Mouse (Mus musculus) embryo, embryonic 10 days (tissue): ENCODE measurements at regions not wholly inside any gene's neighbourhood (a gene's known extent, or its start where the extent isn't known, plus 50 kb on each side); places are given as distances from the start of the nearest gene placed in this dataset.

ENCODE experiments used
- DNase-seq: peaks from one replicate; pipeline ENCODE4 v3.0.0-alpha.2; 2015; ENCODE audit warnings: low spot score

DNA sequence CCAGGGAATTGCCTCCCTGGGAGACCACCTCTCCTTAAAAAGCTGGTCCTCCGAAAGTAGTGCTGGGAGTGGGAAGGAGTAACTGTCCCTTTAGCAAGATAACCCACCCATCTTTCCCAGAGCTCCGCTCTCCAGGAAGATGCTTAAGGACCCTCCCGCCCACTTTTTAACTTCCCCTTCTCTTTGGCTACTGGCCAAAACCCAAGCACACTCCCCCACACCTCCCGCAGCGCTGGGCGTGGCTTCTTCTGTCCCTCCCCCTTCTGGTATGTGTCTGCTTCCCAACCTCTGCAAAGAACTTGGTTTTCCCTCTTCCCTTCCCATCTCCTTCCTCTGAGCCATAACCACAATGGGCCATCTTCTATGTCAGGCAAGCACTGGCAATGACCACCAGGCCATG is 85.4 kb downstream of the Rpap3 start:
- no peak for DNase-seq

DNA sequence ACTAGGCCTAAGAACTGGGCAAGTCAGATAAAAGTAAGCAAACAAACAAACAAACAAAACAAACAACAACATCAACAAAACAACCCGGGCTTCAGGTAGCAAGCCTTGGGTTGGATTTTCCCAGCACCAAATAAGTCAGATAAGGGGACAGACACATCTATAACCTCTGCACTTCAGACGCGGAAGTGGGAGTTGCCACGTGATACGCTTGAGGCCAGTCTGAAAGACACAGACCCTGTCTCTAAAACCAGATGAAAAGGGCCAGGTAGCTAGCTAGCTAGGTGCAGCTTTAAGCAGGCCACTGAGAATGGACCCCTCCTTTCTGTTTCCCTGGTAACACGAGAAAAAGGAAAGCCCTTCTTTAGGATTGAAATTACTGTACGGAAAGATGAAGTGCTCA is 85.9 kb downstream of the Rpap3 start:
- no peak for DNase-seq

DNA sequence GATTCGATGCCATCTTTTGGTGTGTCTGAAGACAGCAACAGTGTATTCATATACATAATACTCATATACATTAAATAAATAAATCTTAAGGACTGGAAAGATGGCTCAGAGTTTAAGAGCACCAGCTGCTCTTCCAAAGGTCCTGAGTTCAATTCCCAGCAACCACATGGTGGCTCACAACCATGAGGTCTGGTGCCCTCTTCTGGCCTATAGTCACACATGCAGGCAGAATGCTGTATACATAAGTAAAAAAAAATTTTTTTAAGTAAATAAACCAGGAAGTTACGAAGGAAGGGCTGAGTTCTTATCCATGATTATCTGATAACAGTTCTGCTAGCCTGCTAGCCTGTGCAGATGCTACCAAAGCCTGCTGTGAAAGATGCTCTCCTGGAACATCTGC is 93.3 kb downstream of the Rpap3 start:
- peak; percentile 17 for DNase-seq

DNA sequence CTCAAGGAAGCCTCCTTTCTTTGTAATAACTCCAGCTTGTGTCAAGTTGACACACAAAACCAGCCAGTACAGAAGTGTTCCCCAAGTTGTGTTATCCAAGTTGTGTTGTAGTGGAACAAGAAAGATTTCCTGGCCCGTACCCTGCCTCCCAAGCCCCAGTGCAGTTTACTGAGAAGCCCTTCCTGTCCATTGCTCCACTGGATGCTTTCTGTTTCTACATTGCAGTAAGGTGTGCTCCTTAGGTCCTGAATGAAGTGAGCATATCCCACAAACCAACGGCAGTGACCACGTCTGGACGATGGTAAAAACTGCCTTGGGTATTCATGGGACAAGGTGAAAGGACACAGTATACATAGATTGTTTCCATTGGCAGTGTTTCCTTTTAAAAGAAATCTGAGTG is 94.9 kb downstream of the Rpap3 start:
- no peak for DNase-seq

DNA sequence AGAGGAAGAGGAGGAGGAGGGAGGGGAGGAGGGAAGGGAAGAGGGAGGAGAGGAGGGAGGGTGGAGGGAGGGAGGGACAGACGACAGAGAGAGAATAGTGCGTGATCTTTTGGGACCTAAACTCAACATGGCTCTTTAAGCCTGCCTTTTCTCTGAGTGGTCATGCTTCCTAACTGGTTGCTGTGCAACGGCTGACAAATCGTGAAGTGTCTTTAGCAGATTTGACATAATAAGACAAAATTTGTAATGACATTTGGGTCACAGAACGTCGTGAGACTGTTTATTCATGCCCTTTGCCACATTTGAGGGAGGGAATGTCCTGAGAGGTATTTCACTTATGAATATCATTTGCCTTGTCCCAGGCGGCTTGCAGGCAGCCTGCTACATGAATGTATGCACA is 96.1 kb downstream of the Rpap3 start:
- DNase-seq = no peak

DNA sequence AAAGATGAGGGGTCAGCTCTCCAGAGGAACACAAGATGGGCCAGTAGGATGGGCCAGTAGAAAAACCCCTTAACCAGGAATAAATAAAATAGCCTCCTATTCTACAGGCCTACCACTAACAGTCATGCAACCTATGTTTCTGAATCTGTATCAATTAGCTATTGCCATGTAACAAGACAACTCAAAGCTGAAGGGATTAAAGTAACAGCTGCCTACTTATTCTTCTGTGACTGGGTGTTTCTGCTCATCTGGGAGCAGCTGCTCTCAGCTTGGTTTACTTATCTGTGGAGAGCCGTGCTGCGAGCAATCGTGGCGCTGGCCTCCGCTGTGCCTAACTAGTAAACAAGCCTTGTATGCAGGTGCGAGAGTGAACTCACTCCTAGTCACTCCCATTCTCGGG is 97.0 kb downstream of the Rpap3 start:
- DNase-seq = no peak

DNA sequence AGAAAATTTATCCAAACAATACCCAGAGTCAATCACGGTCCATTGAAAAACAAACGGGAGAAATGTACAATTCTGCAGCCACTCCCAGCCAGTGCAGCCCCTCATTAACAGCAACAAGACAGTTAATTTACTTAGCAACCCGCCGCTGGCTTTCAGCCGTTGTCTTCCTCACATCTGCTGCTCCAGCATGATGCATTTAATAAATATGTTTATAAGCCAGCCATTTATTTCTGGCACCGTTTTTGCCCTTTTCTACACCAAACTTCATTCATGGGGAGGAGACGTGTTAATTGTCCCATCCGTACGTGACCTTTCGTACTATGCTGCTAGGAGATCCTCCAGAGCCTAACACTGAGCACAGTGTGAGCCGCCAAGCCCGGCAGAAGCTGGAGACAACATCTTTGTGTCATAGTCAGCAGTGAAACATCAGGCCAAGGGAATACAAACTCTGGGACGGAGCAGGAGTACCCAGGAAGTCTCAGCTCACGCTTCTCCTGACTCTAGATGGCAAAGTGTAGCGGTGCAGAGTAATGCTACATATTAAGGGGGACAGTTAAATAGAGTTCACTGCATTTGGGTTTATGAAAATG is 97.9 kb downstream of the Rpap3 start:
- no peak for DNase-seq

DNA sequence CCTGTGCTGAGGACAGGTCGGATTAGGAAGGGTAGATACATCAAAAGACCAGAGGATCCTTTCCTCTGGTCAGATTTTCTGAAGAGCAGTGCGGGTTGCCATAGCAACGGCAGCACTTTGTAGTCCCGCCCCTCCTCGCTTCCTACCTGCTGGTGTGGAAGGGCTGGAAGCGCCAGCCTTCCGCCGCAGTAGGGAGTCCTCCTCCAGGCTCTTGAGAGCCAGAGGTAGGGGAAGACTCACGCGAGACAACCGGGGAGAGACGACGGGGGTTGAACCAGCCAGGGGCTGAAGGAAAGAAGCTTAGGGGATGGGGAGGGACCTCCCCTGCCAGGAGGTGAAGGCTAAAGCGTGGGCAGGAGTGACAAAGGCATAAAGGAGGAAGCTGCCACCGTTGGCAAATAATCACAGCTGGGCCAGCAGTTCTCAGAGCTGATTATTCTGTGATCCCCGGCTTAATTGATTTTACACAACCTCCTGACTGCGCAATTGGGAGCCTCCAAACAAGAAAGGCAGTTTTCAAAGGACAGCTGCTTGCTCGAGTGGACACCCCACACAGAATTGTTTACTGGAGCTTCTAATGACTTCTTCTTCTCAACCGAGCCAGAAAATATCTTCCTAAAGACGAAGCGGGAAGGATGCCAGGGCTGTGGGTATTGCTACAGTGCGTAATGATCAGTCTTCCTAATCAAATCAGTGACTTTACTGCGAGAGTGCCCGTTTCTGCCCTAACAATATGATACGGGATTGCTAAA is 98.8 kb downstream of the Rpap3 start:
- DNase-seq = peak; percentile 87

DNA sequence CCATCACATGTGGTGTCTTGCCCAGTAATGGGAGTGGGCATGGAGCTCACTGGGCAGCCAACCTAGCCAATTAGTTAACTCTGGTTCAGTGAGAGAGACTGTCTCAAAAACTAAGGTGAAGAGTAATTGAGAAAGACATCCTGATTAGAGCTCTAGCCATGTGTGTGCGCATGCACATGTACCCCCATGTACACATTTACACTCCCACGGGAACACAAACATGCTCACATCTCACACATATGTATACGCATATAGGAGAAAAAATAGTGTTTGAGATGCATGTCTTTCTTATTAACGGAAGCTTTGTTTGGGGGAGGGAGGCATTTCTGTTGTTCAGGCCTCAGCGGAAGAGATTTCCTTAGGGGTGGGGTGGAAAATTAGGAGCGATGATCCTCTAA is 99.4 kb downstream of the Rpap3 start:
- no peak for DNase-seq

DNA sequence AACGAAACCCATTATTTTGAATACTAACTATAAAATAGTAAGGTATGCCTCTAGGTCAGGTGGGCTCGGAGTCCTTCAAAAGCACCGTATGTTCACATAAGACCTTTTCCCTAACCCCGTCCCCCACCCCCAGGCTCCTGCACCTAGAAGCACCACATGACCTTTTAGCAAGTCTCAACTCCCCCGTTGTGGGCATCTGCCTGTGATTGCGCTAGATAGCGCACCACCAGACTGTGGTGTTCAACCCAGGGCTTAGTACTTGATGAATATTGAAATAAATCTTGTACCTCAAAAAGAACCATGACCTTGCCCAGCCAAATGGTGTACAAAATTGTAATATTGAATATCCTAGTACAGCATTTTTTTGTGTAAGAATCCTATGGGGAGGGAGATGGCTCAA is 99.8 kb downstream of the Rpap3 start:
- DNase-seq = no peak

DNA sequence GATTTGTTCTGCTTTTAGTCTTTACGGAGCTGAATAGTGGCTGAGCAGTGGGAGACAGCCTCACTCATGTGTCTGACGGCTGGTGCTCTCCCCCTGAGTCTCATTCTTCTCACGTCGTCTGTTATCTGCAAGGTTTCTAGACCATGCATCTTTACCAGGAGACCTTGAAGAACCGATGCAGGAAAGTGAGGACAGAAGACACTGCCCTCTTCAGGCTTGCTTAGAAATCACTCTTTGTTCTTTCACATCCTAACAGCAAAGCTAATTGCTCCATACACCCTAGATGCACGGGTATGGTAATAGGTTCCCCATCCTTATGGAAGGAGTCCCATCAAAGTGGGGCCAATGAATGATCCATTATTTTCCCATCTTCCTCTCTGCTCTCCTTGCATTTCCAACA is 102.1 kb downstream of the Rpap3 start:
- no peak for DNase-seq

DNA sequence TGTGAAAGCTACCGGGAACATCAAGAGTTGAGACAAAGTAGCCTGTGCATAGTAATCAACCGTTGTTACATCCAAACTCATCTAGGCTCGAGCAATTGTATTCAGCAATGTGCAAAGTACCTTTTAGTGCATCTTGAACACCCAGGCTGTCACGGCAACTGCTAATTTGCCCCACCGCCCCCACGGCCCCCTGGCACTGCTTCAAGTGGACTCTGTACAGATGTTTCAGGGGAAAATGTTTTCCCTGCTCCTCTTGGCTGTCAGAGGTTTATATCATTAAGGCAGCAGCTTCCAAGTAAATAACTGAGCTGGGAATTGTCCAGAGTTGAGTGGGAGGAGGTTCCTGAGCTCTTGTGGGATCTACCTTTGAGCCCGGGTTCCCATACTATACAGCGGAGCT is 107.4 kb downstream of the Rpap3 start:
- DNase-seq = no peak

DNA sequence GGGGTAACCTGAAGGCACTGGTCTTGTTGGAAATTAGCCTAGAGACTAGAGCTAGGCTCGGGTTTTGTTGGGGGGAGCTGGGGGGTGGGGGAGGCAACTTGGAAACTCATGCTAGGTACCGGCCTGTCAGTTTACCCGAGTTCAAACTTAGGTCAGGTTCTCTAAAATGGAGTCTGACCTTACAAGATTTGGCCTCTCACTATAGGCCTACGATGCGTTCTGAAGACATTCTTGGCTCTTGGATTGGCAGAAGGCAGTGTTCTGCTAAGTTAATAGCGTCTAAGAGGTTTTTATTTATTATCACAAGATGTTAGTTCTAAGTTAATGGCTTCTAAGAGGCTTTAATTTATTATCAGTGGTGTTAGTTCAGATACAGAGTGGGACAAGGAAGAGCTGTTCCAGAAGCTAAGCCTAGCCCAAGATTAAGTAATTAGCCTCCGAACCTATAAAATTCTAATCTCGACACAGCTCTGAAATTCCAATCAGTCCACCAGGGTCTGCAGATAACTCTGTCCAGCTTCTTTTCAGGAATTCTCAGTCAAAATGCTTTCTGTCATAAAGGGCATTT is 109.0 kb downstream of the Rpap3 start:
- no peak for DNase-seq

DNA sequence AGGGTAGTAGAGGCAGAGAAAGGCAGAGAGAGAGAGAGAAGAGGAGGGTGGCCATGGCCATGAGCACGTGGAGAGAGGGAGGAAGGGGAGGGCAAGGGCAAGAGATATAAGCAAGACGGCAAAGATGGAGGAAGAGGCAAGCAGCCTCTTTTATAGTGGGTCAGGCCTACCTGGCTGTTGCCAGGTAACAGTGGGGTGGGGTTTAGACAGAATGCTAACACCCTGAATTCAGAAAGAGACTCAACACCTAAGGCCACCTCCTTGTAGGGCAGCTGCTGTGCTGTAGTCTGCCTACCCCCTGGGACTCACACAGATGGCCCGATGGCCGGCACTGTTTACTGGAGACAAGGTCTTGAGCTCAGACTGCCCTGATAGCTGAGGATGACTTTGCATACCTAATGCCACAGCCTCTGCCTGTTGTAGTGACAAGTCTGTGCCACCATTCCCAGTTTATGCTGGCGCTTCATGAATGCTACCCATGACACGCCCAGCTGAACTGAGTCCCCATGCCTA is 110.3 kb downstream of the Rpap3 start:
- no peak for DNase-seq

DNA sequence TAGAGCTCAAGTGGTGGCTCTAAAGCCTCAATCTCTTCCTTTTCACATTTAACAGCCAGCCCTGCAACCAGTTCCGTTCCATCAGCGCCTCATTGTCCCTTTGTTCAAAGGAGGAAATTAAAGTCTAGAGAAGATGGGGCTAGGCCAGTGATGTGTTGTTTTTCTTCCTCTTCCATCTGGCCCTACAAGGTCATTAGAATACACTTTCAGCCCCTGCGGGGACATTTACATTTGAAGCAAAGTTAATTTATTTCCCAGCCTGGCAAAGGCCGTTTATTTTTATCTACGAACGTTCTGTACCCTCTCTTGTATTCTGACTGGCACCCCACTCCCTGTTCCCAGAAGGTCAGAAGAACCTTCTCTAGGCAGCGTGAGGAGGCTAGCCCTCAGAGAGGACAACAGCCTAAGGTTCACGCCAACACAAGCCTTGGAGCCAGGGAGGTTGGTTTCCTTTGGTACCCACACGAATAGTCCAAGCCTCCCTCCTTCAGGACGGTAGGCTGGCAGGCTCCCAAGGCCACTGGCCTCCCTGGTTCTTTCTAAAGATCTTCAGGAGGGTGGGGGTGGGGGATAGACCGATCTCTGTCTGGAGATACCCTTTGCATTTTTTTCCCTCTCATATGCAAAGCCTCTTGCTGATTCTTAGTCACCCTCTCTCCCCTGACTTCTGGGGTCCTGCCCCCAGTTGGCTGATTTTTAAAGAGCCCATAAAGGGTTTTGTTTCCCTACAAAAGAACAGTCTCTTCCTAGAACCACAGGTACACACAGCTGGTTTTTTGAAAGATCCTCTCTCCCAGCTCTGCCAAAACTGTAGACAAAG is 111.6 kb downstream of the Rpap3 start:
- DNase-seq = no peak

DNA sequence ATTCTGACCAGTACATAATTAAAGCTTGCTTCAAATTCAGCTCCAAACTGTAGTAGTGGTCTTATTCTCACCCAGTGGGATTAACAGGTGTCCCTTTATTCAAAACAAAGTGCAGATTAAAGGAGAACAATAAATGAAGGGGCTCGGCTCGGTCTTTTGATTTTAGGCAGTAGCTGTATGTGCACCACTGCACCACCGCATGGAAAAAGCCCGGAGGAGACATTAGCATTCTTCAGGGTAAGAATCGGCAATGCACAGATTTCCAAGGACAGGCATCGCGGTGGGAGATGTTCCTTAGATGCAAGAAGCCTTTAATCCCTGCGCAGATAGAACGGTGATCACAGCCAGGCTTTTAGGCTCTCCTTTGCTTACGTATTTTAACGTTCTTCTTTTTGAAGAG is 112.8 kb downstream of the Rpap3 start:
- no peak for DNase-seq

DNA sequence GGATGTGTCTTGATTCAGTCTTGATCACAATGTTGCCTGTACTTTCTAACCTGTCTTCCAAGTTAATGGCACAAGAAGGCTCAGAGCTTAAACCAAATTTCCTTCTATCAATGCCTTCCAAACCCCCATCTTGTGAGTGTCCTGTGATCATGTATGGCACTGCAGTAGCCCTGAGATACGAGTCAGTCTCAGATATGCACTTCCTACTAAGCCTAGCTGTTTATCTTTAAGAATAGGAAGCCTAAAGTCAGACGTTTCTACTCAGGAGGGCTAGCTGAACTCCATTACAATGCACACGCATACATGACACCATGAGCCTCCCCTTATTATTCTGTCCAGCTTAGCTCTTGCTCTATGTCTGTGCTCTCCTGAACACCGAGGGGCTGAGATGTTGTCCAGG is 114.2 kb downstream of the Rpap3 start:
- no peak for DNase-seq

DNA sequence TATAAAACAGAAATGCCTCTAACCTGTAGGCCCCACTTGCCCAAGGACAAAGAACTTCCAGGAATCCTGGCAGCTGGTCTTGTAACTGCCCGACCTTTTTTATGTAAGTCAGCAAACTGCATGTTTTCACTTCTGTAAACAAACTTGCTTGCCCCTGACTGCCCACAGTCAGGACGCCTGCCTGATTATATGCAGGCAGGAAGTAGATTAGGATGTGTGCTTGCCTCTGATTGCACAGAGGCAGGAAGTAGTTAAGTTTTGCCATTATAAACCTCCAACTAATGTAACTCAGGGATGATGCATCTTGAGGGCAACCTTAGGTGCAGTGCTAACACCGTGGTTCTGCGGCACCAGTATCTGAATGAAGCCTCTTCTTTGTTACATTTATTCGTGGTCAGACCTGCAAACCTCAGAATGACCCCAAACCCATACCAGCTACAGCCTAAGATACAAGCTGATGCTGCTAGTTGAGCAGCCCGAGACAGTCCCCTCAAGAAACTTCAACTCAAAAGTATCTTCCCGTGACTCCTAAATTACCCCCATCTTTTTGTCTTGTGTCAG is 114.8 kb downstream of the Rpap3 start:
- DNase-seq = no peak

DNA sequence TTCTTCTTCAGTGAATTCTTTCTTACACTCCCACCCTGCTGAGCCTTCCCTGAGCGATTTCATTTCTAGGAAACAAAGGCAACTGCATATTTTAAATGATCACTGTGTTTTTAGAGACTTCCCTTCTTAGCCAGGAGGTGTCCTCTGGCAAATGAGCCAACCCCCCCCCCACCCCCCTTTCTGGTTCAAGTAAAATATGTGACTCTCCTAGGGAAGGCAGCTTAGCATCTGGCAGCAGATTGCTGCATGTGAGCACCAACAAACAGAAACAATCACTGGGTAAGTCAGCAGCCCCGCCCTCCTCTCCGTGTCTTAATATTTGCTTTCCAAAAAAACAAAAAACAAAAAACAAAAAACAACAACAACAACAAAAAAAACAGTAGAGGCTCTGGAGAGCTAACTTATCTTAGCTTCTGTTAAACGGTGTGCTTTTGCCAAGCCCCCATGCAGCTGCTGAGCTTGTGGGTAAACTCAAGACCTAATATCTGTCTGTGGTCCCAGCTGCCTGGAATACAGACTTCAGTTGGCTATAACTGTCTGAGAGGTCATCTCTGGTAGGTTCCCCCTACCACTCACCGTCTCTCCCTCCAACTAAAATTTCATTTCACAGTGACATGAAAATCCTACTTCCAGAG is 117.9 kb downstream of the Rpap3 start:
- no peak for DNase-seq

DNA sequence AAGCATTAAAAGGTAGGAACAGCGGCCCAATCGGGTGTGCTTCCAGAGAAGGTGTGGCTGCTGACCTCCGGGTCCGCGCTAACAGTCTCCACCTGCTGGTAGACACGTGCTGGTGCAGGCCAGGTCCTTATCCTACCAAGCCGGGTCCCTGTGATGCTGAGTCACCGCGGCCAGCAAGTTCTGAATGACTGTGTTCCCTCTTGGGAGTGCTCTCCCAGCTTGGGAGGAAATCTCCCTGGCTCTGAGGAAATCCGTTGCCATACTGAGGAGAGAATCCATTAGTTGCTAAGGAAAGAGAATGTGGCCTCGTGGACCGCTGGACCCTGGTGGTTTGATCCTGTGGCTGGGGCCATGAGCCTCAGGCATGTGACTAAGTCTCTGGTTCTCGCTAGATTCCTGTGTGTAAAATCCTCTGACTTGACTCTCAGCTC is 123.9 kb downstream of the Rpap3 start:
- DNase-seq = peak; percentile 88

DNA sequence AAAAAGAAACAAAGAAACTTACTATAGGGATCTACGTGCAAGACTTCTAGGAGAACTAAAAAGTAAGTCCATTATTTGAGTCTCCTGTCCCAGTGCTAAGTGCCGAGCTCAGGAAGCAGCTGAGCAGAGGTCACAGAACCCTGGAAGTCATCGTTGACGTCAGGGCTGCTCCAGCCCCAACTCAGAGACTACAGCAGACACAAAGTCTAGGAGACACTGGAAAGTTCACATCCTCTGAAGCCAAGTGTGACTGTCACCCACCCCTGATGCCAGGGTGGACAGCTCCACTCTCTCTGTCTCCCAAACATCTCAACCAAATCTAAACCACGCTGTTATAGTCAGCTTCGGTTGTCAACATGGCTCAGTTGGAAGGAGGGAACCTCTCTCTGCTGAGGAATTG is 124.9 kb downstream of the Rpap3 start:
- peak; percentile 12 for DNase-seq

DNA sequence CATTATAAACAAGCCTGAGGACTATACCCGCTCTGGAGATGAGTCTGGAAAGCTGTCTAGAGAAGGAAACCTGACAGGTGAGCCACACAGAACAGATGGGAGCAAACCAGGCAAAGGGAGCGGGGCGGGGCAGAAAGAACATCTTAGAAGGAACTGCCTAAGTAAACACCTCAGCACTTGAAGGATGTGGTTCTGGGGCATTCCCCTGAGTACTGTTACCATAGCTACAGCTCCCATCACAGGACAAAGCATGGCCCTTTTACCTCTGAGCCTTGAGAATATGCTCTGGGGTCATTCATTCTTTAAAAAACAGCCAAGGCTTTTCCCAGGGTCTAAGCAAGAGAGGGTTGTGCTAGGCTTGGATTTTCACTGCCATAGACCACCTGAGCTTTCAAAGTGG is 127.6 kb downstream of the Rpap3 start:
- DNase-seq = no peak
